Mouse (Mus musculus): ENCODE results near the gene Bcl11a. TPM values are rescaled to one million over a fixed set of nuclear protein-coding genes. Genes with fewer than 3 reads are reported as not detected.
A peak's percentile ranks its signal among the peaks of the same experiment; 100 is the strongest.

The Bcl11a gene
- polyA plus RNA-seq, 1 experiment from 2014 or later: 40.8 TPM

- ATAC-seq (ENCODE audit: insufficient number of reproducible peaks, insufficient read depth, low FRiP score, low read depth): no peak
- WGBS: 13% methylated on average over 9 of the region's 9 CpGs
- no peaks in the 10 kb centered on the region for H3K36me3 ChIP-seq (ENCODE audit: control insufficient read depth, insufficient read depth, low read length)
- no peak overlapping the region for H3K27ac ChIP-seq (ENCODE audit: low read length)
- H3K4me2 ChIP-seq (replicated peaks; ENCODE audit: low read depth, low read length): no peak overlapping the region
- no peak overlapping the region for H3K9ac ChIP-seq (replicated peaks; ENCODE audit: low read depth, low read length)
- no peaks in the 10 kb centered on the region for H3K9me3 ChIP-seq (ENCODE audit: control insufficient read depth, low read depth, low read length)
- H3K4me3 ChIP-seq (ENCODE audit: low read depth, low read length): no peak overlapping the region
- H3K4me1 ChIP-seq (ENCODE audit: control insufficient read depth, insufficient read depth, low read length): peaks cover 11% of the 10 kb centered on the region; the same call in 1 of the 2 replicates
- no peaks in the 10 kb centered on the region for H3K27me3 ChIP-seq (ENCODE audit: control insufficient read depth, insufficient read depth, low read length)
Measured at GRCm38 (mm10) chr11:24062495-24063096, 15.3 kb upstream of the Bcl11a start.

GRCm38 (mm10) chr11:24064221-24064620 lies 13.6 kb upstream of the Bcl11a start:
- 65% methylated on average over 6 of the region's 6 CpGs for WGBS
- Histone ChIP-seq H3K4me2 (replicated peaks; ENCODE audit: low read depth, low read length) (no peak overlapping the region), H3K27me3 (ENCODE audit: control insufficient read depth, insufficient read depth, low read length) (no peaks in the 10 kb centered on the region), H3K9me3 (ENCODE audit: control insufficient read depth, low read depth, low read length) (no peaks in the 10 kb centered on the region), H3K9ac (replicated peaks; ENCODE audit: low read depth, low read length) (no peak overlapping the region), H3K4me3 (ENCODE audit: low read depth, low read length) (no peak overlapping the region), H3K27ac (ENCODE audit: low read length) (no peak overlapping the region), H3K4me1 (ENCODE audit: control insufficient read depth, insufficient read depth, low read length) (peaks cover 11% of the 10 kb centered on the region; the same call in 1 of the 2 replicates), H3K36me3 (ENCODE audit: control insufficient read depth, insufficient read depth, low read length) (no peaks in the 10 kb centered on the region)
- ATAC-seq (ENCODE audit: insufficient number of reproducible peaks, insufficient read depth, low FRiP score, low read depth): no peak

- H3K4me1 ChIP-seq (ENCODE audit: control insufficient read depth, insufficient read depth, low read length): peaks cover 11% of the 10 kb centered on the region; the same call in 1 of the 2 replicates
- no peaks in the 10 kb centered on the region for H3K27me3 ChIP-seq (ENCODE audit: control insufficient read depth, insufficient read depth, low read length)
- H3K9ac ChIP-seq (replicated peaks; ENCODE audit: low read depth, low read length): no peak overlapping the region
- H3K4me2 ChIP-seq (replicated peaks; ENCODE audit: low read depth, low read length): no peak overlapping the region
- H3K36me3 ChIP-seq (ENCODE audit: control insufficient read depth, insufficient read depth, low read length): no peaks in the 10 kb centered on the region
- no peak for ATAC-seq (ENCODE audit: insufficient number of reproducible peaks, insufficient read depth, low FRiP score, low read depth)
- H3K9me3 ChIP-seq (ENCODE audit: control insufficient read depth, low read depth, low read length): no peaks in the 10 kb centered on the region
- WGBS: 48% methylated on average over 4 of the region's 4 CpGs
- no peak overlapping the region for H3K4me3 ChIP-seq (ENCODE audit: low read depth, low read length)
- H3K27ac ChIP-seq (ENCODE audit: low read length): no peak overlapping the region
Measured at GRCm38 (mm10) chr11:24065313-24065712, 12.5 kb upstream of the Bcl11a start.

- no peak overlapping the region for H3K9ac ChIP-seq (replicated peaks; ENCODE audit: low read depth, low read length)
- peak overlapping the region; percentile 23 for H3K4me3 ChIP-seq (ENCODE audit: low read depth, low read length)
- peaks cover 12% of the 10 kb centered on the region; the same call in 1 of the 2 replicates for H3K4me1 ChIP-seq (ENCODE audit: control insufficient read depth, insufficient read depth, low read length)
- no peaks in the 10 kb centered on the region for H3K27me3 ChIP-seq (ENCODE audit: control insufficient read depth, insufficient read depth, low read length)
- ATAC-seq (ENCODE audit: insufficient number of reproducible peaks, insufficient read depth, low FRiP score, low read depth): no peak
- H3K27ac ChIP-seq (ENCODE audit: low read length): no peak overlapping the region
- WGBS: 2% methylated on average over 18 of the region's 18 CpGs
- no peaks in the 10 kb centered on the region for H3K9me3 ChIP-seq (ENCODE audit: control insufficient read depth, low read depth, low read length)
- no peaks in the 10 kb centered on the region for H3K36me3 ChIP-seq (ENCODE audit: control insufficient read depth, insufficient read depth, low read length)
- H3K4me2 ChIP-seq (replicated peaks; ENCODE audit: low read depth, low read length): peak overlapping the region; percentile 55
Measured at GRCm38 (mm10) chr11:24074021-24074591, 3.8 kb upstream of the Bcl11a start.

- peak within 1 kb of the TSS; percentile 77 for H3K9ac ChIP-seq (replicated peaks; ENCODE audit: low read depth, low read length)
- no peaks in the 10 kb centered on the region for H3K9me3 ChIP-seq (ENCODE audit: control insufficient read depth, low read depth, low read length)
- WGBS: 1% methylated on average over 11 of the region's 11 CpGs
- peak within 1 kb of the TSS; percentile 99 for H3K4me2 ChIP-seq (replicated peaks; ENCODE audit: low read depth, low read length)
- peak within 1 kb of the TSS; percentile 96; the same call in 1 of the 2 replicates for H3K27ac ChIP-seq (ENCODE audit: low read length)
- no peak for ATAC-seq (ENCODE audit: insufficient number of reproducible peaks, insufficient read depth, low FRiP score, low read depth)
- peak within 1 kb of the TSS; percentile 49 for H3K4me3 ChIP-seq (ENCODE audit: low read depth, low read length)
- peaks cover 12% of the 10 kb centered on the region; the same call in 1 of the 2 replicates for H3K4me1 ChIP-seq (ENCODE audit: control insufficient read depth, insufficient read depth, low read length)
- H3K27me3 ChIP-seq (ENCODE audit: control insufficient read depth, insufficient read depth, low read length): no peaks in the 10 kb centered on the region
- no peaks in the 10 kb centered on the region for H3K36me3 ChIP-seq (ENCODE audit: control insufficient read depth, insufficient read depth, low read length)
Measured at GRCm38 (mm10) chr11:24074634-24075104, 3.2 kb upstream of the Bcl11a start, which contains the start of gene A830031A19Rik. A830031A19Rik (minus strand) TSS chr11:24075054.

- Histone ChIP-seq H3K4me3 (ENCODE audit: low read depth, low read length) (peak overlapping the region; percentile 49), H3K27ac (ENCODE audit: low read length) (peak overlapping the region; percentile 96), H3K9me3 (ENCODE audit: control insufficient read depth, low read depth, low read length) (no peaks in the 10 kb centered on the region), H3K9ac (replicated peaks; ENCODE audit: low read depth, low read length) (peak overlapping the region; percentile 77), H3K4me1 (ENCODE audit: control insufficient read depth, insufficient read depth, low read length) (peaks cover 12% of the 10 kb centered on the region; the same call in 1 of the 2 replicates), H3K4me2 (replicated peaks; ENCODE audit: low read depth, low read length) (peak overlapping the region; percentile 99), H3K36me3 (ENCODE audit: control insufficient read depth, insufficient read depth, low read length) (no peaks in the 10 kb centered on the region), H3K27me3 (ENCODE audit: control insufficient read depth, insufficient read depth, low read length) (no peaks in the 10 kb centered on the region)
- 1% methylated on average over 17 of the region's 17 CpGs for WGBS
- ATAC-seq (ENCODE audit: insufficient number of reproducible peaks, insufficient read depth, low FRiP score, low read depth): no peak
Measured at GRCm38 (mm10) chr11:24075486-24076126, 2.2 kb upstream of the Bcl11a start.

GRCm38 (mm10) chr11:24076127-24076650 lies 1.7 kb upstream of the Bcl11a start:
- no peaks in the 10 kb centered on the region for H3K27me3 ChIP-seq (ENCODE audit: control insufficient read depth, insufficient read depth, low read length)

More at GRCm38 (mm10) chr11:24076127-24076650, 1.7 kb upstream of the Bcl11a start:
- ATAC-seq (ENCODE audit: insufficient number of reproducible peaks, insufficient read depth, low FRiP score, low read depth): peak; percentile 16; the same call in 1 of the 2 replicates
- no peaks in the 10 kb centered on the region for H3K36me3 ChIP-seq (ENCODE audit: control insufficient read depth, insufficient read depth, low read length)
- peak overlapping the region; percentile 96 for H3K27ac ChIP-seq (ENCODE audit: low read length)
- H3K4me1 ChIP-seq (ENCODE audit: control insufficient read depth, insufficient read depth, low read length): peaks cover 12% of the 10 kb centered on the region; the same call in 1 of the 2 replicates
- WGBS: under 1% methylated on average over 32 of the region's 32 CpGs
- H3K4me2 ChIP-seq (replicated peaks; ENCODE audit: low read depth, low read length): peak overlapping the region; percentile 99
- peak overlapping the region; percentile 77 for H3K9ac ChIP-seq (replicated peaks; ENCODE audit: low read depth, low read length)
- peak overlapping the region; percentile 49 for H3K4me3 ChIP-seq (ENCODE audit: low read depth, low read length)
- no peaks in the 10 kb centered on the region for H3K9me3 ChIP-seq (ENCODE audit: control insufficient read depth, low read depth, low read length)
